Comparison of ENCODE assay signal across 9 mouse cellular contexts in genomic region chr10:81217964-81218363, GRCm38 (mm10). TPM values are rescaled to one million over a fixed set of nuclear protein-coding genes. Genes with fewer than 3 reads are reported as not detected.
DNase-seq lines count a peak whose midpoint lies in the region; ATAC-seq and TF ChIP-seq lines count a peak whose summit lies in the region.
"Had no signal": no experiment of that assay in that cellular context is flagged by ENCODE, and none has a peak within 500 bp of the region (broad histone marks: within the 10 kb centered on the region; RNA-seq: fewer than 3 reads in every experiment).

No protein-coding gene starts in this region.

- no peaks in the 10 kb centered on the region for H3K27me3 ChIP-seq in embryonic facial prominence, embryonic 11.5 days (ENCODE audit: control insufficient read depth, insufficient read depth, low read length)
- H3K27me3 ChIP-seq in hindbrain, postnatal 0 days (ENCODE audit: insufficient read depth, low read length), result no peaks in the 10 kb centered on the region
- no peaks in the 10 kb centered on the region for H3K27me3 ChIP-seq in liver, embryonic 14.5 days (ENCODE audit: control insufficient read depth, insufficient read depth, low read length)

- no peak overlapping the region for H3K27ac ChIP-seq in embryonic facial prominence, embryonic 11.5 days (replicated peaks; ENCODE audit: low read depth, low read length)
- H3K27ac ChIP-seq in hindbrain, postnatal 0 days, result no peak overlapping the region
- H3K27ac ChIP-seq in liver, embryonic 14.5 days, result no peak overlapping the region

- H3K9ac ChIP-seq in embryonic facial prominence, embryonic 11.5 days (replicated peaks; ENCODE audit: low read length), result no peak overlapping the region
- H3K9ac ChIP-seq in hindbrain, postnatal 0 days (replicated peaks; ENCODE audit: low read length), result no peak overlapping the region
- H3K9ac ChIP-seq in liver, embryonic 14.5 days (replicated peaks), result no peak overlapping the region

- no peak overlapping the region for H3K4me3 ChIP-seq in embryonic facial prominence, embryonic 11.5 days (ENCODE audit: low read depth, low read length)
- no peak overlapping the region for H3K4me3 ChIP-seq in hindbrain, postnatal 0 days (ENCODE audit: low read length)
- H3K4me3 ChIP-seq in liver, embryonic 14.5 days (ENCODE audit: insufficient read depth in 1 of 2, low read depth in 2 of 2, low read length in 2 of 2), result no peak overlapping the region

- TF ChIP-seq EP300 in liver, embryonic 14.5 days (IDR thresholded peaks at IDR 0.05; ENCODE audit: low read depth), result no peak

- peak; percentile 57 to 63 for DNase-seq in left cerebral cortex, adult 18-20 months (ENCODE audit: low spot score in 2 of 2)
- DNase-seq in left cerebral cortex, adult 11 months (ENCODE audit: low spot score), result no peak
- peak; percentile 66 to 77 for DNase-seq in adrenal gland, postnatal 36 days
- DNase-seq in embryonic facial prominence, embryonic 11.5 days (ENCODE audit: low spot score), result peak; percentile 63
- DNase-seq in hindbrain, postnatal 0 days (ENCODE audit: low spot score), result peak; percentile 67
- peak; percentile 36 to 55 (median 37) for DNase-seq in liver, embryonic 14.5 days (ENCODE audit: low read depth in 3 of 3, low spot score in 3 of 3)
- peak; percentile 55 for DNase-seq in urinary bladder, postnatal 10 days (ENCODE audit: low spot score)

- no peaks in the 10 kb centered on the region for H3K9me3 ChIP-seq in embryonic facial prominence, embryonic 11.5 days (replicated peaks; ENCODE audit: control insufficient read depth, low read length)
- H3K9me3 ChIP-seq in hindbrain, postnatal 0 days (ENCODE audit: low read length), result no peaks in the 10 kb centered on the region
- H3K9me3 ChIP-seq in liver, embryonic 14.5 days (ENCODE audit: control insufficient read depth, low read length), result no peaks in the 10 kb centered on the region

- H3K4me2 ChIP-seq in embryonic facial prominence, embryonic 11.5 days (ENCODE audit: low read depth, low read length), result no peak overlapping the region
- H3K4me2 ChIP-seq in hindbrain, postnatal 0 days (ENCODE audit: low read depth, low read length), result no peak overlapping the region
- no peak overlapping the region for H3K4me2 ChIP-seq in liver, embryonic 14.5 days (ENCODE audit: low read depth)

- no peaks in the 10 kb centered on the region; the same call in 1 of the 2 replicates for H3K36me3 ChIP-seq in embryonic facial prominence, embryonic 11.5 days (replicated peaks; ENCODE audit: control insufficient read depth, insufficient read depth, low read depth, low read length)
- H3K36me3 ChIP-seq in hindbrain, postnatal 0 days (ENCODE audit: insufficient read depth, low read length), result peaks cover 33% of the 10 kb centered on the region; the same call in 1 of the 2 replicates
- H3K36me3 ChIP-seq in liver, embryonic 14.5 days (replicated peaks; ENCODE audit: control insufficient read depth, insufficient read depth, low read depth), result no peaks in the 10 kb centered on the region

- WGBS in embryonic facial prominence, embryonic 11.5 days, result 38% methylated on average over 7 of the region's 7 CpGs
- WGBS in hindbrain, postnatal 0 days, result 38% methylated on average over 7 of the region's 7 CpGs
- WGBS in liver, embryonic 14.5 days (ENCODE audit: insufficient replicate concordance), result 16% methylated on average over 7 of the region's 7 CpGs

- peak; percentile 85 for TF ChIP-seq CTCF in hindbrain, postnatal 0 days (IDR thresholded peaks at IDR 0.05; ENCODE audit: low read depth)
- TF ChIP-seq CTCF in liver, embryonic 14.5 days (IDR thresholded peaks at IDR 0.05; ENCODE audit: low read depth), result peak; percentile 95

- H3K4me1 ChIP-seq in embryonic facial prominence, embryonic 11.5 days (ENCODE audit: control insufficient read depth, insufficient read depth, low read length), result no peaks in the 10 kb centered on the region
- no peaks in the 10 kb centered on the region for H3K4me1 ChIP-seq in hindbrain, postnatal 0 days (ENCODE audit: insufficient read depth, low read length)
- no peaks in the 10 kb centered on the region; a peak in 1 of 4 replicates for H3K4me1 ChIP-seq in liver, embryonic 14.5 days (replicated peaks; ENCODE audit: control insufficient read depth in 2 of 2, insufficient read depth in 2 of 2, low read length in 1 of 2)

- ATAC-seq in embryonic facial prominence, embryonic 11.5 days (replicated peaks; ENCODE audit: insufficient number of reproducible peaks, low FRiP score, low TSS enrichment, low read depth), result no peak
- peak; percentile 41 for ATAC-seq in hindbrain, postnatal 0 days
- ATAC-seq in liver, embryonic 14.5 days (ENCODE audit: insufficient read depth), result no peak
- peak; percentile 68 for ATAC-seq in neutrophil, adult 5-6 weeks (ENCODE audit: extremely low read depth, insufficient number of reproducible peaks, low FRiP score, poor library complexity, severe bottlenecking)

RNA-seq across cellular contexts. Expression of gene Atcay, which starts 12.7 kb away (rescaled TPM):
- 100 to 1,000 TPM; 197 to 204 TPM for total RNA-seq in left cerebral cortex, adult 18-20 months (2021)
- 1 to 10 TPM; 1.5 to 2.6 TPM for total RNA-seq in adrenal gland, postnatal 36 days (2021)
- polyA plus RNA-seq in embryonic facial prominence, embryonic 11.5 days (2014; fragmentation: Nextera tagmentation; extraction: Ambion mirVana), result 4.1 and 5.3 TPM in 2 replicates
- 169 and 197 TPM in 2 replicates for total RNA-seq in hindbrain, postnatal 0 days (2014; rRNA removed)
- polyA plus RNA-seq in hindbrain, postnatal 0 days (2015; fragmentation: Nextera tagmentation; extraction: Ambion mirVana), result 66.7 and 70.2 TPM in 2 replicates
- 0.01 and 0.14 TPM in 2 replicates for polyA plus RNA-seq in liver, embryonic 14.5 days (2012; rRNA removed)
- polyA plus RNA-seq in liver, embryonic 14.5 days (2014; fragmentation: Nextera tagmentation; extraction: Ambion mirVana), result not detected in 2 replicates
- total RNA-seq in neutrophil, adult 5-6 weeks (2017), result not detected in 2 replicates

RNA-seq across cellular contexts. Expression of gene Zfr2, which starts 15.0 kb away (rescaled TPM):
- total RNA-seq in left cerebral cortex, adult 18-20 months (2021), result 10 to 100 TPM; 59.2 to 65.5 TPM
- 10 to 100 TPM in 1 of 2 experiments, 1 to 10 TPM in 1; 9.2 to 14.2 TPM for total RNA-seq in adrenal gland, postnatal 36 days (2021)
- polyA plus RNA-seq in embryonic facial prominence, embryonic 11.5 days (2014; fragmentation: Nextera tagmentation; extraction: Ambion mirVana), result 2.5 and 2.8 TPM in 2 replicates
- total RNA-seq in hindbrain, postnatal 0 days (2014; rRNA removed), result 64.1 and 89.3 TPM in 2 replicates
- 21.7 and 21.9 TPM in 2 replicates for polyA plus RNA-seq in hindbrain, postnatal 0 days (2015; fragmentation: Nextera tagmentation; extraction: Ambion mirVana)
- 0.39 and 0.46 TPM in 2 replicates for polyA plus RNA-seq in liver, embryonic 14.5 days (2012; rRNA removed)
- polyA plus RNA-seq in liver, embryonic 14.5 days (2014; fragmentation: Nextera tagmentation; extraction: Ambion mirVana), result 0.21 and 0.38 TPM in 2 replicates
- 1.5 and 1.6 TPM in 2 replicates for total RNA-seq in neutrophil, adult 5-6 weeks (2017)

RNA-seq across cellular contexts. Expression of gene Nmrk2, which starts 16.1 kb away (rescaled TPM):
- total RNA-seq in left cerebral cortex, adult 18-20 months (2021), result not detected
- total RNA-seq in adrenal gland, postnatal 36 days (2021), result not detected
- not detected in 2 replicates for polyA plus RNA-seq in embryonic facial prominence, embryonic 11.5 days (2014; fragmentation: Nextera tagmentation; extraction: Ambion mirVana)
- total RNA-seq in hindbrain, postnatal 0 days (2014; rRNA removed), result 0.31 and 0.58 TPM in 2 replicates
- 0.15 and 0.25 TPM in 2 replicates for polyA plus RNA-seq in hindbrain, postnatal 0 days (2015; fragmentation: Nextera tagmentation; extraction: Ambion mirVana)
- polyA plus RNA-seq in liver, embryonic 14.5 days (2012; rRNA removed), result not detected in 2 replicates
- polyA plus RNA-seq in liver, embryonic 14.5 days (2014; fragmentation: Nextera tagmentation; extraction: Ambion mirVana), result not detected in 2 replicates
- total RNA-seq in neutrophil, adult 5-6 weeks (2017), result not detected in 2 replicates

RNA-seq across cellular contexts. Expression of gene 4930442H23Rik, which starts 34.3 kb away (rescaled TPM):
- not detected for total RNA-seq in left cerebral cortex, adult 18-20 months (2021)
- not detected for total RNA-seq in adrenal gland, postnatal 36 days (2021)
- polyA plus RNA-seq in embryonic facial prominence, embryonic 11.5 days (2014; fragmentation: Nextera tagmentation; extraction: Ambion mirVana), result not detected in 2 replicates
- not detected in 2 replicates for total RNA-seq in hindbrain, postnatal 0 days (2014; rRNA removed)
- polyA plus RNA-seq in hindbrain, postnatal 0 days (2015; fragmentation: Nextera tagmentation; extraction: Ambion mirVana), result 0.26 TPM in 1 of 2 replicates, not detected in the other
- polyA plus RNA-seq in liver, embryonic 14.5 days (2012; rRNA removed), result not detected in 2 replicates
- not detected in 2 replicates for polyA plus RNA-seq in liver, embryonic 14.5 days (2014; fragmentation: Nextera tagmentation; extraction: Ambion mirVana)
- total RNA-seq in neutrophil, adult 5-6 weeks (2017), result not detected in 2 replicates
- polyA plus RNA-seq: embryonic facial prominence, embryonic 14.5 days had no signal

RNA-seq across cellular contexts. Expression of gene Matk, which starts 34.8 kb away (rescaled TPM):
- 100 to 1,000 TPM; 187 to 195 TPM for total RNA-seq in left cerebral cortex, adult 18-20 months (2021)
- under 1 TPM; 0.36 to 0.86 TPM for total RNA-seq in adrenal gland, postnatal 36 days (2021)
- 2.6 and 4.0 TPM in 2 replicates for polyA plus RNA-seq in embryonic facial prominence, embryonic 11.5 days (2014; fragmentation: Nextera tagmentation; extraction: Ambion mirVana)
- total RNA-seq in hindbrain, postnatal 0 days (2014; rRNA removed), result 86.9 and 121 TPM in 2 replicates
- polyA plus RNA-seq in hindbrain, postnatal 0 days (2015; fragmentation: Nextera tagmentation; extraction: Ambion mirVana), result 82.3 and 82.7 TPM in 2 replicates
- polyA plus RNA-seq in liver, embryonic 14.5 days (2012; rRNA removed), result 0.74 and 1.1 TPM in 2 replicates
- polyA plus RNA-seq in liver, embryonic 14.5 days (2014; fragmentation: Nextera tagmentation; extraction: Ambion mirVana), result 1.3 and 1.6 TPM in 2 replicates
- total RNA-seq in neutrophil, adult 5-6 weeks (2017), result 9.1 and 12.3 TPM in 2 replicates

Comparison
In these comparisons a context has a peak if more than half of its experiments do, and no peak if none do; other contexts are left out.
1. ATAC-seq: peak in hindbrain, postnatal 0 days (single experiment) and neutrophil, adult 5-6 weeks (single experiment); none in embryonic facial prominence, embryonic 11.5 days (single experiment) and liver, embryonic 14.5 days (single experiment).
2. RNA of gene Atcay, which starts 12.7 kb away (total RNA-seq): 197 to 204 TPM in left cerebral cortex, adult 18-20 months and 169 to 197 TPM in hindbrain, postnatal 0 days; 1.5 to 2.6 TPM in adrenal gland, postnatal 36 days and not detected in neutrophil, adult 5-6 weeks; every median in the first group is over 10 times any median in the second.